Mouse (Mus musculus): ENCODE measurements at regions not wholly inside any gene's neighbourhood (a gene's known extent, or its start where the extent isn't known, plus 50 kb on each side); places are given as distances from the start of the nearest gene placed in this dataset.

- TF ChIP-seq CTCF (IDR thresholded peaks at IDR 0.05; ENCODE audit: low read depth) (no peak), EP300 (IDR thresholded peaks at IDR 0.05; ENCODE audit: low read depth) (no peak)
These were observed 165.9 kb downstream of the Sptssa start for GRCm38 (mm10) chr12:54490460-54490859.
